Mouse (Mus musculus) spleen, adult 2 months (tissue): ENCODE results near the gene Zfp93.

Source experiments
- CTCF ChIP-seq: fragments of 200-500 bp; IDR thresholded peaks from 2 replicates; pipeline ENCODE4 v1.5.1; 2011; ENCODE audit warnings: mild to moderate bottlenecking, inconsistent platforms; ENCODE audit not compliant: insufficient read depth, insufficient read length, insufficient replicate concordance; ENCODE audit errors: extremely low read depth
- POLR2A ChIP-seq: fragments of 200-500 bp; IDR thresholded peaks from 2 replicates; pipeline ENCODE4 v1.6.1; 2011; ENCODE audit warnings: low read depth, low read length, inconsistent platforms

GRCm38 (mm10) chr7:24268176-24269155 is 1.8 kb upstream of the Zfp93 start:
- TF ChIP-seq POLR2A (no peak), CTCF (no peak)
